Mouse (Mus musculus): ENCODE data around the gene Pigk. TPM values are rescaled to one million over a fixed set of nuclear protein-coding genes. Genes with fewer than 3 reads are reported as not detected.

The Pigk gene
- polyA plus RNA-seq (2012; ENCODE audit: insufficient read depth, insufficient read length, missing spikeins), result 35.6 and 38.6 TPM in 2 replicates

DNA sequence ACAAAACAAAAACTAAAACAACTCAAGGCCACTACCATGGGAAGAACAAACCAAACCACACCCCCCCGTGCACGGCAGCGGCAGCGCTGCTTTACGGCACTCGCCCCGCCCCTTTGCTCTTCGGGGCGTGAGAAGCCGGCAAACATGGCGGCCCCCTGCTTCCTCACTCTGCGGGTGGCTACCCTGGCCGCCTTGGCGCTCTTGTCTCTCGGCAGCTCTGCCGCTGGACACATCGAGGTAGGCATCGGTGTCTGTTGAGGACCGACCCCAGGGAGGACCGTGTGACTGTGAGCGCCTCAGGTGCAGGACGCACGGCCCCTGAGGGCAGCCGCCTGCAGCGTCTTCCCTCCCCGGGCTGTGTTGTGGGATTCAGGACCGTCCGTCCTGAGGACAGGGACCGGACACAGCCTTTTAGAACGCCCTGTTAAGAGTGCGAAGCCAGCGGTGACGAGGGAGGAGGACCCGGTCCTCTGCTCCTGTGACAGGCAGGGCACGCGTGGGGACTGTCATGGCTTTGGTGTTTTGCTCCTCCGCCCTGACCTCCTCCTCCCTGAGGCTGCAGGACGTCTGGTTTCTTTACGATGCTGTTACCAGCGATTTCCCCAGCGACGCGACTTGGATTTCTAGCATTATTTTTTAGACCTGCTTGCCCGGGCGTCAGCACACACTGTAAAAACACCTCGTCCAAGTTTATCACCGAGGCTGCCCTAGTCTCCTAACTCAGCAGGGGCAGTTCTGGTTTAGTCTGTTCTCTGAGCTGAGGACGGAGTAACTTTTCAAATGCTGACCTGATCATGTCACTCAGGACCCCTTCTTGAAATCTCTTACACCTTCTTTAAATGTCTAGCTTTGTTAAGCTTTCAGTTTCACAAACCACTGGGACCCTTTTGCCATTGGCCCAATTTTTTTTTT, at the start of gene Pigk:
Gene Pigk (plus strand): TSS at position 110 of the 912 bp plus-strand sequence.
- no peak within 1 kb of the TSS for H3K27ac ChIP-seq (ENCODE audit: insufficient read depth, low read depth, low read length)
- H3K4me3 ChIP-seq (ENCODE audit: insufficient read depth, low read length), result peak within 1 kb of the TSS; percentile 91
- TF ChIP-seq POLR2A (IDR thresholded peaks at IDR 0.05; ENCODE audit: borderline replicate concordance, low read depth, low read length) (no peak), CTCF (IDR thresholded peaks at IDR 0.05; ENCODE audit: low read depth, low read length) (no peak)
- peaks cover 8% of the 10 kb centered on the region for H3K4me1 ChIP-seq (ENCODE audit: control insufficient read depth, insufficient read depth, low read length)

DNA sequence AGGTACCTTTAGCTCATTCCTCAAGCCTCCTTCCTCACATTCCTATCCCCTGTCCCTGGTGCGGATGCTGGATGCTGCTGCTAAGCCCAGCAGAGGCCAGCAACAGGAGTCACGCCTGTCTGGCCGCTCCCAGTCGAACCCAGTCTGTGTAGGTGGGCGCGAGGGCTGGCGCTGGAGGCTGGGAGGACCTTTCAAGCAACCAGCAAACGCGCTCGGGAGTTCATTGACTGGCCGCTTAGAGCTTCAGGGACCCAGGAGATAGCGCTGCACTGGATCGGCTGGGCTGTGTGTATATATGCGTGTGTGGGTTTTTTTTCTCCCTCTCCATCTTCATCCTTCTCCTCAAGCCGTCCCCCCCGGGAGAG, 46.9 kb upstream of the Pigk start:
- H3K4me3 ChIP-seq (ENCODE audit: insufficient read depth, low read length), result no peak overlapping the region
- H3K4me1 ChIP-seq (ENCODE audit: control insufficient read depth, insufficient read depth, low read length), result 0 out of 2 replicates have a peak, but pooled peaks cover 2% of the 10 kb centered on the region
- H3K27ac ChIP-seq (ENCODE audit: insufficient read depth, low read depth, low read length), result no peak overlapping the region
- TF ChIP-seq POLR2A (IDR thresholded peaks at IDR 0.05; ENCODE audit: borderline replicate concordance, low read depth, low read length), result no peak
- TF ChIP-seq CTCF (IDR thresholded peaks at IDR 0.05; ENCODE audit: low read depth, low read length), result no peak

DNA sequence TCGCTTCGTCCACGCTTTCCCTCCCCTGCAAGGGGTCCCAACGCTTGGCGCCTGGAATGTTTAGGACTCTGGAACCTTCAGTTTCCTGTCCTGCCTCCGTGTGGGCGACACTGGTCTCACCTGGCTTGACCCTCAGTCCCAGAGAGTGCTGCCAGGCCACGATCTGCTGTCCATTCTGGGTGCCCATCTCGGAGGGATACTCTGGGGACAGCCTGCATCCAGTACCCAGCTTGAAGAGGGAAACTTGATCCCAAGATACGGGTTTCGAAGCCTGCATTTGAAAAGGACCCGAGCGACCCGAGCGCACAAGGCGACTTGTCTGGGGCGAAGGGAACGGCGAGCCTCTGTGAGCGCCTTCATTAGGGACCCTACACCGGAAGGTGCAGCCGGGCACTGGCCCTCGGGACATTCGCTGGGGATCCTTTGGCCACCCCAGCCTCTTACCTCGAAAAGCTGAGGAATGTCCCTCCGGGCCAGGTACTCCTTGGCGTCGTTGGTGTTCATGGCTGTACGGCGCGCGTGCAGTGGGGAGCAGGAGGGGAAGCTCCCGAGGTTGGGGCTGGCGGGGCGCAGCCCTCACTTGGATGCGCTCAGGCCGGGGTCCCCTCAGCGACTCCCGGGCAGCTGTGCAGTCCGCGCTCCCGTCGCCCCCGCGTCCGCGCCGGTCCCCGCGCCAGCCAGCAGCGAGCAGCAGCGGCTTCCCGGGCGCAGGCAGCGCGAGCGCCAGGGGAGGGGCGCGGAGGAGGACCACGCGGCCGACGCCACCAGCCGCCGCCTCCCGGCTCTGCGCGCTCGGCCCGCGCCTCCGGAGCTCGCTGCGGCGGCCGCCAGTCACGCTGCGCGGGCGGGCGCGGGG, 46.3 kb upstream of the Pigk start:
- TF ChIP-seq CTCF (IDR thresholded peaks at IDR 0.05; ENCODE audit: low read depth, low read length) (no peak), POLR2A (IDR thresholded peaks at IDR 0.05; ENCODE audit: borderline replicate concordance, low read depth, low read length) (no peak)
- Histone ChIP-seq H3K27ac (ENCODE audit: insufficient read depth, low read depth, low read length) (no peak overlapping the region), H3K4me1 (ENCODE audit: control insufficient read depth, insufficient read depth, low read length) (0 out of 2 replicates have a peak, but pooled peaks cover 2% of the 10 kb centered on the region), H3K4me3 (ENCODE audit: insufficient read depth, low read length) (peak overlapping the region; percentile 48)

DNA sequence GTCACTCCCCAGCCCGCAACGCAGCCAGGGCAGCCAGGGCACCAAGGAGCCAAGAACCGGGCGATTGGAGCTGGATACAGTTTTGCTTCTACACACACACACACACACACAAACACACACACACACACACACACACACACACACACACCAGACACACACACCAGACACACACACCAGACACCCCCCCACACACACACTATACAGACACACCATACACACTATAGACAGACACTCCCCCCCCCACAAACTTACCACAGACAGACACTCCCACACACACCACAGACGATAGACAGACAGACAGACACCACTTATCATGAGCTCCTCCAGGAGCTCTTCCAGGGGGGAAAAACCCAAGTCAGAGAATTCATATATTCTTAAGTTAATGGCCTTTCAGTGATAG, 45.7 kb upstream of the Pigk start, which contains the start of gene Ak5:
Gene Ak5 (minus strand): TSS at position 122 of the 400 bp plus-strand sequence.
- TF ChIP-seq CTCF (IDR thresholded peaks at IDR 0.05; ENCODE audit: low read depth, low read length), result no peak
- no peak for TF ChIP-seq POLR2A (IDR thresholded peaks at IDR 0.05; ENCODE audit: borderline replicate concordance, low read depth, low read length)
- Histone ChIP-seq H3K27ac (ENCODE audit: insufficient read depth, low read depth, low read length) (no peak within 1 kb of the TSS), H3K4me3 (ENCODE audit: insufficient read depth, low read length) (peak within 1 kb of the TSS; percentile 48), H3K4me1 (ENCODE audit: control insufficient read depth, insufficient read depth, low read length) (0 out of 2 replicates have a peak, but pooled peaks cover 2% of the 10 kb centered on the region)

DNA sequence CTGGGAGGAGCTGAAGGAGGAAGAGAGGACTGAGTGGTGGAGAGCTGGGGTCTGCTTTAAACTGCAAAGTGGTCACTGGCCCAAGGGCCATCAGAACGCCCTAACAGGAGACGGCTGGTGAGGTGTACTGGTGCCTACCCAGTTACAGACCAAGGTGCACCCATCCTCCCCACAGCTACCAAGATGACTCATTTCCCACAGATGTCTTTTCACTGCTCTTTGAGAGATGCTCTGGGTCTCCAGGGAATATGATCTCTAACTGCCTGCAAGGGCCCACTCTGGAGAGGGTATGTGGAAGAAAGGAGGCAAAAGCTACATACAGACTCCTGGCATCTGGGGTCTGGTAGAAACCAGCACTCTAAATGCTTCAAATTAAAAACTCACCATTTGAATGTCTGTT, 45.1 kb upstream of the Pigk start:
- no peak overlapping the region for H3K4me3 ChIP-seq (ENCODE audit: insufficient read depth, low read length)
- no peak overlapping the region for H3K27ac ChIP-seq (ENCODE audit: insufficient read depth, low read depth, low read length)
- H3K4me1 ChIP-seq (ENCODE audit: control insufficient read depth, insufficient read depth, low read length), result 0 out of 2 replicates have a peak, but pooled peaks cover 2% of the 10 kb centered on the region
- no peak for TF ChIP-seq POLR2A (IDR thresholded peaks at IDR 0.05; ENCODE audit: borderline replicate concordance, low read depth, low read length)
- TF ChIP-seq CTCF (IDR thresholded peaks at IDR 0.05; ENCODE audit: low read depth, low read length), result no peak

DNA sequence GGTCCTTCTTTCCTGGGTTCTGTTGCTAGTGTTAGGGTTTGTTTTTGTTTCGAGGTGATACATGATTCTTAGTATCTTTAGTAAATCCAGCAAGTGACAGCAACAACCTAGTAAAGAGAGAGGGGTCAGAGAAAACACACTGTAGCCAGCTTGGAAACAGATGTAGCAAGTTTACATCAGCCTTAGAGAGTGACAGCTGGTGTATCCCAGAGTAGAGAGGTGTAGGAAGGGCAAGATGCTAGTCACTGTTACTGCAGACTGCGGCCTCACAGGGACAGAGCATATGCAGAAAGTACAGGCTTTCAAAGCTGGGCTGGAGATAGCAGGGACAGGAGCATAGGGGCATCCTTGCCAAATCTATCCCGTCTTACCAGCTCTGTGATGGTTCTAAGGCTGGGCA, 44.1 kb upstream of the Pigk start:
- Histone ChIP-seq H3K4me1 (ENCODE audit: control insufficient read depth, insufficient read depth, low read length) (0 out of 2 replicates have a peak, but pooled peaks cover 2% of the 10 kb centered on the region), H3K27ac (ENCODE audit: insufficient read depth, low read depth, low read length) (no peak overlapping the region), H3K4me3 (ENCODE audit: insufficient read depth, low read length) (no peak overlapping the region)
- TF ChIP-seq POLR2A (IDR thresholded peaks at IDR 0.05; ENCODE audit: borderline replicate concordance, low read depth, low read length) (no peak), CTCF (IDR thresholded peaks at IDR 0.05; ENCODE audit: low read depth, low read length) (no peak)

DNA sequence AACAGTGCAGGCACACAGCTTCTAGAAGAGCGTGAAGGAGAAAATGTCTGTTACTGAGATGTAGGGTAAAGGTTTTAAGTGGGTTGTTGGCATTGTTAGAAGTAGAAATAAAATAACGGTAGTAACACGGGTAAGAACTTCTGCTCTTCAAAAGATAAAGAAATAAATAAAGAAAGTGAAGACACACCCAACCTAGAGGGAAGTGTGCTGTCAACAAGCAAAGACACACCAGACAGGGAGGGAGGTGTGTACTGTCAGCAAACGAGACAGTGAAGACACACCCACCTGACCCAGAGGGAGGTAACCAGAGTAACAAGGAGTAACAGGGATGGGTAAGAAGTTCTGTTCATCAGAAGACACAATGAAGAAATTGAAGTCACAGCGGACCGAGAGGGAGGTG, 39.2 kb upstream of the Pigk start:
- no peak for TF ChIP-seq POLR2A (IDR thresholded peaks at IDR 0.05; ENCODE audit: borderline replicate concordance, low read depth, low read length)
- no peak for TF ChIP-seq CTCF (IDR thresholded peaks at IDR 0.05; ENCODE audit: low read depth, low read length)
- Histone ChIP-seq H3K27ac (ENCODE audit: insufficient read depth, low read depth, low read length) (no peak overlapping the region), H3K4me1 (ENCODE audit: control insufficient read depth, insufficient read depth, low read length) (0 out of 2 replicates have a peak, but pooled peaks cover 2% of the 10 kb centered on the region), H3K4me3 (ENCODE audit: insufficient read depth, low read length) (no peak overlapping the region)

DNA sequence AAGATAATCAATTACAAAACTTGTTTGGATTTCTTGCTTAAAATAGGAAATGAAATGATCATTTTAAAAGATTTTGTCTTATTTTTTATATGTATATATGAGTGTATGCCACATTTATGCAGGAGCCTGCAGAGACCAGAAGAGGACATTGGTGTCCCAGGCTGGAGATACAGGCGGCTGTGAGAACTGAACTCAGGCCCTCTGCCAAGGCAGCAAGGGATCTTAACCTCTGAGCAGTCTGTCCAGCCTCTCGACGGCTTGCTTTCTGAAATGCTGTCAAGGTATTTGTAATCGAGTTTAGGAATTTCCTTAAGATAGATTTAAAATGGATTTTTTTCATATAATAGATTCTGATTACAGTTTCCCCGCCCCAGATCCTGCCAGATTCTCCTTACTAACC, 25.4 kb upstream of the Pigk start:
- no peak overlapping the region for H3K4me3 ChIP-seq (ENCODE audit: insufficient read depth, low read length)
- H3K27ac ChIP-seq (ENCODE audit: insufficient read depth, low read depth, low read length), result no peak overlapping the region
- TF ChIP-seq CTCF (IDR thresholded peaks at IDR 0.05; ENCODE audit: low read depth, low read length) (no peak), POLR2A (IDR thresholded peaks at IDR 0.05; ENCODE audit: borderline replicate concordance, low read depth, low read length) (no peak)
- no peaks in the 10 kb centered on the region for H3K4me1 ChIP-seq (ENCODE audit: control insufficient read depth, insufficient read depth, low read length)

DNA sequence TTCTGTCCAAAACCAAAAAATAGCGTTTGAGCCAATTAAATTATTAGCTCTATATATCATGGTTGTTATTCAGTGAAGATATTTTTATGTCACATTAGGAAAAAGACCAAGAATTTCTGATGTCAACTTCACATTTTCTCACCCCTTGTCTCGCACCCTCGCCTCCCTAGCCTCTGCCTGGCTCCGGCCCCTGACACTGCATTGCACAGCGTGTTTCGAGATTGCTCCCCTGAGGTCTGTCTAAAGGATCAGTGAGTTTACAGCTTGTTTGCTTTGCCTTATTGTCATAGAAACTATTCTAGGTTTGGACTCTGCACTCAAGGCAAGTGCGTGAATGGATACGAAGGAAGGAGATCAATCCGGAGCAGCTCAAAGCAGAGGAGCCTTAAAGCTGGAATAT, 24.8 kb upstream of the Pigk start:
- TF ChIP-seq CTCF (IDR thresholded peaks at IDR 0.05; ENCODE audit: low read depth, low read length) (no peak), POLR2A (IDR thresholded peaks at IDR 0.05; ENCODE audit: borderline replicate concordance, low read depth, low read length) (no peak)
- H3K4me1 ChIP-seq (ENCODE audit: control insufficient read depth, insufficient read depth, low read length), result no peaks in the 10 kb centered on the region
- H3K27ac ChIP-seq (ENCODE audit: insufficient read depth, low read depth, low read length), result no peak overlapping the region
- H3K4me3 ChIP-seq (ENCODE audit: insufficient read depth, low read length), result no peak overlapping the region

Measured in bone marrow macrophage, adult 2 months (primary cell).